Mouse (Mus musculus): ENCODE data around the gene Prkce.

DNA sequence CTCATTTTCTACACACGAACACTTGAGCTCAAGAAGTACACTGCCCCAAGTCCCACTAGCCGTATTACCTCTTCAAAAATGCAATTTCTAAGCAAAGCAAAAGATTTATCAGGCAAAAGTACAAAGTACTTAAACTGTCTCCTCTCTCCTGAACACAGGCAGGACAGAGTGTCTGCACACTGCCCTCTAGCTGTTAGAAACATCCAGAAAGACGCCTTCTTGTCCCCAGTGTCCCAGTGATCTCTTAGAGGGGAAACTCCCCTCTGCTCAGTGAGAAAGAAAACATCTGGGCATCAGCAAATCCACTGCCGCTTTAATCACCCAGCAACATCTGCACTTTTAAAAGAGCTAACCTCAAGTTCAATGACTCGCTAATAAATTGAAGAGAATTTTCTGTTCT is 35.1 kb upstream of the Prkce start:
- no peak for TF ChIP-seq CTCF (IDR thresholded peaks at IDR 0.05; ENCODE audit: low read depth, low read length)
- no peak for TF ChIP-seq POLR2AphosphoS5 (IDR thresholded peaks at IDR 0.05; ENCODE audit: insufficient replicate concordance, low read depth, low read length)
- TF ChIP-seq GATA1 (IDR thresholded peaks at IDR 0.05; ENCODE audit: borderline replicate concordance, low read length): no peak
- no peak for TF ChIP-seq TAL1 (conservative IDR thresholded peaks at IDR 0.05; ENCODE audit: low read depth, low read length)
- no peak for TF ChIP-seq GATA2 (IDR thresholded peaks at IDR 0.05; ENCODE audit: borderline replicate concordance, low read depth, low read length)

Measured in G1E (cell line).